Mouse (Mus musculus) midbrain, postnatal 0 days (tissue): ENCODE results near the gene Adgrg5. TPM values are rescaled to one million over a fixed set of nuclear protein-coding genes. Genes with fewer than 3 reads are reported as not detected.

Experiments
- ATAC-seq: fragments of 200-750 bp; cut with Nextera tagmentation; 2 replicates; pipeline ENCODE4 v1.8.0; 2017; ENCODE audit warnings: moderate number of reproducible peaks, mild to moderate bottlenecking, moderate TSS enrichment, moderate library complexity; ENCODE audit not compliant: low FRiP score
- DNase-seq: peaks from one replicate; pipeline ENCODE4 v3.0.0-alpha.2; 2015; ENCODE audit warnings: low spot score
- H3K27ac ChIP-seq: fragments of 300-500 bp; sonication (generic); 2 replicates; pipeline ENCODE4 v1.5.1; 2014; ENCODE audit warnings: low read depth, mild to moderate bottlenecking, low read length, mixed read lengths
- H3K27me3 ChIP-seq: fragments of 300-500 bp; sonication (generic); 2 replicates; pipeline ENCODE4 v1.6.1; 2014; ENCODE audit warnings: low read length, control low read depth, mixed read lengths; ENCODE audit not compliant: insufficient read depth
- H3K36me3 ChIP-seq: fragments of 300-500 bp; sonication (generic); 2 replicates; pipeline ENCODE4 v1.6.1; 2014; ENCODE audit warnings: low read length, control low read depth, mixed read lengths; ENCODE audit not compliant: insufficient read depth
- H3K4me1 ChIP-seq: fragments of 300-500 bp; sonication (generic); 2 replicates; pipeline ENCODE4 v1.6.1; 2014; ENCODE audit warnings: mild to moderate bottlenecking, control low read depth, antibody characterized with exemption, low read length, mixed read lengths; ENCODE audit not compliant: insufficient read depth
- H3K4me2 ChIP-seq: fragments of 300-500 bp; sonication (generic); 2 replicates; pipeline ENCODE4 v1.6.1; 2014; ENCODE audit warnings: low read depth, mild to moderate bottlenecking, low read length, mixed read lengths; ENCODE audit not compliant: poor library complexity, severe bottlenecking
- H3K4me3 ChIP-seq: fragments of 300-500 bp; sonication (generic); 2 replicates; pipeline ENCODE4 v1.5.1; 2014; ENCODE audit warnings: low read depth, mild to moderate bottlenecking, low read length, moderate library complexity
- H3K9ac ChIP-seq: fragments of 300-500 bp; sonication (generic); replicated peaks from 2 replicates; pipeline ENCODE4 v1.6.1; 2014; ENCODE audit warnings: mild to moderate bottlenecking, low read length, moderate library complexity, mixed read lengths; ENCODE audit not compliant: poor library complexity, severe bottlenecking
- H3K9me3 ChIP-seq: fragments of 300-500 bp; sonication (generic); 2 replicates; pipeline ENCODE4 v1.6.1; 2016; ENCODE audit warnings: low read length, control low read depth
- CTCF ChIP-seq: IDR thresholded peaks from 2 replicates; pipeline ENCODE4 v1.5.1; 2016; ENCODE audit warnings: antibody characterized with exemption, mild to moderate bottlenecking
- WGBS: fragments of 180-500 bp; shearing (Covaris S2); extraction: QIAGEN DNeasy Blood & Tissue Kit; methylation state at CpG from one replicate; pipeline ENCODE4 v1.1.7; 2014; 5-methylcytosine and 5-hydroxymethylcytosine counted together
- polyA plus RNA-seq: library from polyadenylated mRNA; unstranded; fragments of >200 nt; fragmentation: Nextera tagmentation; extraction: Ambion mirVana; gene quantifications from 2 replicates; pipeline ENCODE4 v1.2.1, GENCODE M21; 2015
- total RNA-seq: library from RNA; depleted of rRNA; stranded (reverse); fragments of >200 nt; gene quantifications from 2 replicates; pipeline ENCODE4 v1.2.3, GENCODE M21; 2014

Adgrg5 gene
- total and polyA plus RNA-seq, 2 experiments from 2014 or later, result 0.17 TPM; not detected in 1

DNA sequence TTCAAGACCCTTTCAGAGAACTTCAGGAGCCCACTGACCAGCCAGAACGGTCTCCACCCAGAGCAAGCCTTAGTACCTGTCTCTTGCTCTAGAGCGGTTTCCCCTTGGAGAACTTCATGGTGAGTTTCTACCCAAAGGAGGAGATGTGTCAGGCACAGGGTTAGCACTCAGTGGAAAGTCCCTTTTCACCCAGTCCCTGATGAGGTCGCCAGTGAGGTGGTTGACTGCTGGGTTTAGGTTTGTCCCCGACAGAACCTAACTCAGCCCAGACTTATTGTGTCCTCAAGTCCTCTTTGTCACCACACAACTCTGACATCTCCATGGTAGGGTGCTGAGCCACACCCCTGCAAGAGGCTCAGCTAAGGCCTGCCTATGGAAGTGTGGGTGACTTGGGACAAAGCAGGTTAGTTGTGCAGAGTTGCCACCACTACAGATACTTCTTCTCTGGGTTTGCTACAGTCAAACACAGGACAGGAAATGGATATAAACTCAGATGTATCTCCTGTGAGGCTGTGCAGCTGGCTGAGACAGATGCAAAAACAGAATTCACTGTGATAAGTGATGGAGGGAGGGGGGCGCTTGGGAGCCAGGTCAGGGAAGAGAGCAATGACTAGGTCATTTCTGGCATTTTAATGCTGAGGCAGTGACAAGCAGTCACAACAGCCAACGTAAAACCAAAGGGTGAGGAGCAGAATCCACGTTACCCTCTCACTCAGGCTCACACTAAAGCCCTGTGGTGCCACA is 30.3 kb downstream of the Adgrg5 start:
- H3K36me3 ChIP-seq, result no peaks in the 10 kb centered on the region
- H3K9ac ChIP-seq, result no peak overlapping the region
- no peak overlapping the region for H3K4me2 ChIP-seq
- no peak for TF ChIP-seq CTCF
- no peak overlapping the region for H3K4me3 ChIP-seq
- no peaks in the 10 kb centered on the region for H3K4me1 ChIP-seq
- H3K27me3 ChIP-seq, result no peaks in the 10 kb centered on the region
- DNase-seq (no peak), ATAC-seq (no peak)
- WGBS, result 73% methylated on average over 7 of the region's 7 CpGs
- H3K27ac ChIP-seq, result no peak overlapping the region
- no peaks in the 10 kb centered on the region for H3K9me3 ChIP-seq

DNA sequence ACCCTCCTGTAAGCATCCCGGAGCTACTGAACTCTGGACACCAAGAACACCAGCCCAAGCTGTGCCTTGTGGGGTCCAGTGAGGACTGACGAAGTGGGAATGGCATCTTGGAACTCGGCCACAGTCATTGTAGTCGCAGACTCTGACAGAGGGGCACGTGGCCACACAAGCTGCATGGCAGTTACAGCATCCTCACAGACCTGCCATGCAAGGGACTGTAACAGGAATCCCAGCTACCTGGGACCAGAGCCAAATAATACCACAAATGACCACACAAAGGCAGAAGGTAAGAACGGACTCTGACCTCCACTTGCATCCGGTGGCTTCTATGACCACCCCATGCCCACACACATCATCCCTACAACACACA is 30.9 kb downstream of the Adgrg5 start:
- H3K9me3 ChIP-seq, result no peaks in the 10 kb centered on the region
- no peak; the same call in 1 of the 2 replicates for ATAC-seq

DNA sequence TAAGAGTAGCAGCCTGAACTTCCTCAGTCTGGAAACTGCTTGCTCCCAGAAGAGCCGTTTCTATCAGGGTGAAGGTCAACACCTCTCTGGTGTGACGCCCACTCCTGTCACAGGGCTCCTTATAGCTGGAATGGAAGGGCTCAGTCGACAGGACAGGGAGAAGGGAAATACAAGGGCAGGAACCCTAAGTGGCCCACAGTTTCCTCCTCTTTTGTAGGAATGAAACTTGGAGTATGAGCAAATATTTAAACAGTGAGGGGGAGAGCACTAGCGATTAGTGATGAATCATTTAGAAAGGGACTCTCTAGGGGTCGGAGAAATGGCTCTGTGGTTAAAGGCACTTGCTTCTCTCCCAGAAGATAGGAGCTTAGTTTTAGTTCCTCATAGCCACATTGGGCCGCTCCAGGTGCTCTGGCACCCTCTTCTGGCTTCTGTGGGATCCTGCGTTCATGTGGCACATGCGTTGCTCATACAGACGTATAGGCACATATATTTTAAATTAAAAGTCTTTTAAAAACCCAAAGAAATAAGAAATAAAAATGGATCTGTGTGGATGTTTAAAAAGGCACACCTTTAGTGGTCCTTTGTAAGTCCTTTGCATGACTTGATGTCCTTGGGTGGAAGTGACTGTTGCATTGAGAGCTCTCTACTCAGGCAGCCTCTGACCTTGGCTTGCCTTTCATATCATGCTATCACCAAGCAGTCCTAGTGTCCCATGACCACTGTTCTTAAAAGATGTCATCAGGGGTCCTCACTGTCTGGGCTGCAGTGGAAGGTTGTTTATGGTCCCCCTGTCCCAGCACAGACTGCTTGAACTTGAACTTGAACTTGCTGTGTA is 31.6 kb downstream of the Adgrg5 start:
- Histone ChIP-seq H3K4me2 (no peak overlapping the region), H3K9ac (no peak overlapping the region), H3K27me3 (no peaks in the 10 kb centered on the region), H3K9me3 (no peaks in the 10 kb centered on the region), H3K27ac (no peak overlapping the region), H3K36me3 (no peaks in the 10 kb centered on the region), H3K4me1 (no peaks in the 10 kb centered on the region), H3K4me3 (no peak overlapping the region)
- ATAC-seq (no peak), DNase-seq (peak; percentile 75)
- TF ChIP-seq CTCF, result peak; percentile 71
- 36% methylated on average over 9 of the region's 9 CpGs for WGBS

More for the DNA sequence above, 30.9 kb downstream of the Adgrg5 start:
- H3K4me2 ChIP-seq, result no peak overlapping the region
- no peak overlapping the region for H3K4me3 ChIP-seq
- DNase-seq, result peak; percentile 58
- H3K27ac ChIP-seq, result no peak overlapping the region
- no peaks in the 10 kb centered on the region for H3K4me1 ChIP-seq
- H3K36me3 ChIP-seq, result no peaks in the 10 kb centered on the region
- no peak for TF ChIP-seq CTCF
- H3K9ac ChIP-seq, result no peak overlapping the region
- no peaks in the 10 kb centered on the region for H3K27me3 ChIP-seq
- 67% methylated on average over 7 of the region's 7 CpGs for WGBS

DNA sequence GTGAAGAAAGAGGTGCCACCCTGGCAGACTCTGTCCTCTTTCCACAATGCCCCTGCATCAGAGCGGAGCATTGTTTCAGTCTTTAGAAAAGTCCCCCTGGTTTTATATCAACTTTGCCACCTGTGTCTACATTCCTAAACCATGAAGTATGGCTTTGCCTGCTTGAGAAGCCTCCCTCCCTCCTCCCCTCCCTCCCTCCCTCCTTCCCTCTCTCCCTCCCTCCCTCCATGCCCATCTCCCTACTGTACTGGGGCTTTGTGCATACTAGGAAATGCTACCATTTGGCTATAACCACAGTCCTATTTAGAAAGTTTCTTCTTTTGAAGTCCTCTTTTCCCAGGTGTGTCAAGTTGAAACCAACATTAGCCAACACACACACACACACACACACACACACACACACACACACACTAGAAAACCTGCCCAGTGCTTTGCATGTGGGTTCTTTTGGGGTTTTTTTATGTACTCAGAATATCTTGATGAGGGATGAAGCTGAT is 32.6 kb downstream of the Adgrg5 start:
- Histone ChIP-seq H3K27ac (no peak overlapping the region), H3K27me3 (no peaks in the 10 kb centered on the region), H3K4me2 (no peak overlapping the region), H3K4me1 (no peaks in the 10 kb centered on the region), H3K9ac (no peak overlapping the region), H3K36me3 (no peaks in the 10 kb centered on the region), H3K4me3 (no peak overlapping the region), H3K9me3 (no peaks in the 10 kb centered on the region)
- no peak for TF ChIP-seq CTCF
- ATAC-seq, result no peak
- WGBS, result 87% methylated on average over 1 of the region's 1 CpGs
- DNase-seq, result no peak

DNA sequence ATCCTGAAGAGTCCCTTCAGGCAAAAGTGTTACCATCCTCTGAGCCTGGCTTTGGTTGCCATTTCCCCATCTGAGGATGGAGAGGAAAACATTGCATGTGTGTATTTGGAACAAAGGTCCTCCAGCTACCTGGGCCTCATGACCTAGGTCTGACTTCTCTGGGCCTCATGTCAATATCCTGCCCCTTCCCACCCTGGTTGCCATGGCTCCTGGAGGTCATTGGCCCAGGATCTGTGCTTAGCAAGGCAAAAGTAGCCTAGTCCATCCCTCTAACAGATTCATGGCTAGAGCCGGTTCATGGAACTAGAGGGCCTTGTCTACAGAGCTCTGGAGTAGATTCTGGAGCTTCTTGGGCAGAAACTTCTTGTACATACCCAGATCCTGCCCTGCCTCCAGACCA is 38.7 kb downstream of the Adgrg5 start:
- Histone ChIP-seq H3K4me1 (no peaks in the 10 kb centered on the region), H3K4me3 (no peak overlapping the region), H3K9me3 (no peaks in the 10 kb centered on the region), H3K9ac (no peak overlapping the region), H3K4me2 (no peak overlapping the region), H3K27ac (no peak overlapping the region), H3K36me3 (no peaks in the 10 kb centered on the region), H3K27me3 (no peaks in the 10 kb centered on the region)
- DNase-seq (no peak), ATAC-seq (no peak)
- TF ChIP-seq CTCF, result no peak
- 81% methylated on average over 1 of the region's 1 CpGs for WGBS

DNA sequence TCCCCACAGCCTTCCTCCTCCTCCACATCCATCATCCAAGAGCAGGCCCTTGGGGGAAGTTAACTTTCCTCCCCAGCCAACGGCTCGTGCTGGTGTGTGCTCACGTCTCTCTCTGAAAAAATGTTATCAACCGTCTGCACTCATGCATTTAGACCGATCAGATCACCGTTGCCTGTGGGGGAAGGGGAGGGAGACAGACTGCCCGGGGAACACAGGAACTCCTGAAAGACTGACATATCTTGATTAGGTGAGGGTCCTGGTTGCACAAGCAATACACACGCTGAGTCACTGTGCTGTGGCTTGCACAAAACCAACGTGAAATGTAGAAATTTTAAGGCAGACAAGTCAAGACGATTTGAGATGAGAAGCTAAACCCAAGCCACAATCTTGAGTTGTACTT is 41.3 kb downstream of the Adgrg5 start:
- Histone ChIP-seq H3K4me2 (no peak overlapping the region), H3K4me1 (no peaks in the 10 kb centered on the region), H3K27ac (no peak overlapping the region), H3K9ac (no peak overlapping the region), H3K36me3 (no peaks in the 10 kb centered on the region), H3K4me3 (no peak overlapping the region), H3K27me3 (no peaks in the 10 kb centered on the region), H3K9me3 (no peaks in the 10 kb centered on the region)
- ATAC-seq, result no peak
- 62% methylated on average over 10 of the region's 10 CpGs for WGBS
- DNase-seq, result no peak
- TF ChIP-seq CTCF, result no peak
